In the genomic region with DNA sequence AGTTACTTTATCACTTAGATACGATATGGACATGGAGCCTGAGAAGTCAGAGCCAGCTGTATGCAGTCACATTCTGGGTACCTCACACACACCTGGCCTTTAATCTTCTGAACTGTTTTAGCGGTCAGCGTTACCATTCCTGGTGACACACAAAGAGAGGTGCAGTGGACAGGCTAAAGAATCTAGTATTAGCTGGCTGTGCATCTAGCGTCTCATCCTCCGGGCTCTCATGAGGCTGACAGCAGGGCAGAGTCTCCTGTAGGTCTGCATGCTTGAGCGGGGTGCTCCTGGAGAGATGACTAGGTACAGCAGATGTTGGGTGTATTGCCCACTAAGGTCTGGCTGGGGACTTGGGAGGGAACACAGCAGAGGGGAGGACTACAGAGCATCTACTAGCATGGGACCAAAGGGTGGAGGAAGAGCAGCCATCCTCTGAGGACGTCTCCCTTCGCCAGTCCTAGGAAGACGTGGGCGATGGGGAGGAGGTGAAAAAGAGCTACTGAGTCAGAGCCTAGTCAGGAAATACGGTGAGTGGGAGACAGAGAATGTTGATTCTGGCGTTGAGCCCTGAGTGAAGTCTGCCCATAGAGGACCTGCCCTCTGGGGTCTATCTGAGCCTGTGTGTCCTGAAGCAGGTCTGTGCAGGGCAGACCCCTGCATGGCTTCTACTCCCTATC, we compare ENCODE assay signal across 17 mouse cellular contexts.
DNase-seq lines count a peak whose midpoint lies in the region; ATAC-seq and TF ChIP-seq lines count a peak whose summit lies in the region.
"Had no signal": no experiment of that assay in that cellular context is flagged by ENCODE, and none has a peak within 500 bp of the region (broad histone marks: within the 10 kb centered on the region; RNA-seq: fewer than 3 reads in every experiment).

No protein-coding gene starts in this region.

- H3K4me1 ChIP-seq in embryonic fibroblast, embryonic 13.5 days (ENCODE audit: control insufficient read depth, insufficient read depth, low read length): peaks cover 26% of the 10 kb centered on the region
- H3K4me1 ChIP-seq: forebrain, embryonic 12.5 days; midbrain, embryonic 12.5 days had no signal

- H3K27ac ChIP-seq in embryonic fibroblast, embryonic 13.5 days (ENCODE audit: insufficient read depth, low read length): peak overlapping the region; percentile 56
- H3K27ac ChIP-seq: forebrain, embryonic 12.5 days; heart, embryonic 13.5 days; macrophage; midbrain, embryonic 12.5 days had no signal

- no peak overlapping the region for H3K4me3 ChIP-seq in embryonic fibroblast, embryonic 13.5 days (ENCODE audit: insufficient read depth, low read length)
- H3K4me3 ChIP-seq: forebrain, embryonic 12.5 days; heart, embryonic 13.5 days; midbrain, embryonic 12.5 days had no signal

- intact Hi-C loops in left cerebral cortex, postnatal 14 days (cut with DNase I): no loop called here

- DNase-seq in frontal cortex, adult 2 months (ENCODE audit: extremely low spot score in 1 of 2, low spot score in 1 of 2): peak; percentile 57 to 78
- DNase-seq in frontal cortex, postnatal 14 days (ENCODE audit: low spot score in 2 of 2): no peak
- peak; percentile 19 to 55 for DNase-seq in layer of hippocampus, adult 18-20 months (ENCODE audit: low spot score in 2 of 2)
- DNase-seq in layer of hippocampus, postnatal 10 days (ENCODE audit: low spot score in 2 of 2): no peak
- peak; percentile 34 to 45 for DNase-seq in left cerebral cortex, postnatal 14 days (ENCODE audit: low spot score in 2 of 2)
- no peak for DNase-seq in testis, postnatal 10 days (ENCODE audit: low spot score)
- DNase-seq: cerebellum, adult 18-20 months; gastrocnemius, postnatal 36 days; liver; lung, adult 18-20 months; thymus, adult 18-20 months had no signal

- no peak for ATAC-seq in inflammation-experienced regulatory T-cells, adult 6 months

- no peak for TF ChIP-seq CTCF in embryonic fibroblast, embryonic 13.5 days (IDR thresholded peaks at IDR 0.05; ENCODE audit: borderline replicate concordance, insufficient read depth, low read length)

- no peak for TF ChIP-seq POLR2A in embryonic fibroblast, embryonic 13.5 days (IDR thresholded peaks at IDR 0.05; ENCODE audit: low read depth, low read length)

Comparison
In these comparisons a context has a peak if more than half of its experiments do, and no peak if none do; other contexts are left out.
1. DNase-seq: peak in frontal cortex, adult 2 months (2 of 2), layer of hippocampus, adult 18-20 months (2 of 2) and left cerebral cortex, postnatal 14 days (2 of 2); none in frontal cortex, postnatal 14 days (0 of 2), layer of hippocampus, postnatal 10 days (0 of 2) and testis, postnatal 10 days (single experiment).